9 mouse cellular contexts compared by ENCODE assay signal in the genomic region with DNA sequence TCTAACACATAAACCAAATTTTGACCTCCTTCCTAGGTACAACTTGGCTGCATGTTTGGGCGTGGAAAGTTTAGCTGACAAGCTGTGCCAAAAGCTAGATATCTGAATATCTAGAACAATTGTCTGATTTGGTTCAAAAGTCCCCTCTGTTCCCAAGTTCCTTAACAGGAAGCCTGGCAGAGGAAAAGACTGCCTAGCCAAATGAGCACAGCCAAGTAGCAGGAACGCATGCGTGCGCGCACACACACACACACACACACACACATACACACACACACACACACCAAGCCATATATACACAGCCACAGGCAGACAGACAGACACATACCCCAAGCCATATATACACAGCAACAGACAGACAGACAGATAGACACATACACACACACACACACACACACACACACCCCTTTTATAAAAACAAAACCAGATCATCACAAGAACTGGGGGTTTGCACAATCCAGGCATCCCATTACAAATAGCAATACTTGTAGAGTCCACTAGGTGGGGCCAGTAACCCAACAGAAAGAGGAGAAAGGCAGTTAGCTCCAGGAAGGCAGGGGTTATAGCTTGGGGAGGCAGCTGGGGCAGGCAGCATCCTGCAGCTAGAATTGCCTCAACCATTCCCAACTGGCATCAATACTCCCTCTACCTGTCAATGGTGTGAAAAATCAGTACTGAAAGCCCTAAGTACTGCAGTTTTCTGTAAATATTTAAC.
DNase-seq lines count a peak whose midpoint lies in the region; ATAC-seq and TF ChIP-seq lines count a peak whose summit lies in the region.
"Had no signal": no experiment of that assay in that cellular context is flagged by ENCODE, and none has a peak within 500 bp of the region (broad histone marks: within the 10 kb centered on the region; RNA-seq: fewer than 3 reads in every experiment).

No protein-coding gene starts in this region.

- H3K9me3 ChIP-seq in forebrain, embryonic 16.5 days (ENCODE audit: control insufficient read depth, low read length), result no peaks in the 10 kb centered on the region
- H3K9me3 ChIP-seq: liver, embryonic 15.5 days had no signal

- ATAC-seq in forebrain, embryonic 16.5 days, result peak; percentile 49

- TF ChIP-seq POLR2A in bone marrow, adult 2 months (IDR thresholded peaks at IDR 0.05; ENCODE audit: borderline replicate concordance, control insufficient read depth, low read depth, low read length), result no peak
- no peak for TF ChIP-seq POLR2A in small intestine, adult 2 months (IDR thresholded peaks at IDR 0.05; ENCODE audit: low read depth, low read length)

- no peak overlapping the region for H3K27ac ChIP-seq in bone marrow, adult 2 months (ENCODE audit: control insufficient read depth, insufficient read depth, low read depth, low read length, poor library complexity)
- H3K27ac ChIP-seq in forebrain, embryonic 16.5 days (ENCODE audit: low read length), result peak overlapping the region; percentile 71
- peak overlapping the region; percentile 88 for H3K27ac ChIP-seq in small intestine, adult 2 months (ENCODE audit: insufficient read depth, low read depth, low read length)
- H3K27ac ChIP-seq: liver, embryonic 15.5 days had no signal

- H3K27me3 ChIP-seq in forebrain, embryonic 16.5 days (replicated peaks; ENCODE audit: control insufficient read depth, insufficient read depth, low read length), result no peaks in the 10 kb centered on the region
- no peaks in the 10 kb centered on the region for H3K27me3 ChIP-seq in small intestine, adult 2 months (ENCODE audit: control insufficient read depth, insufficient read depth, low read length)
- H3K27me3 ChIP-seq: liver, embryonic 15.5 days had no signal

- H3K4me1 ChIP-seq in bone marrow, adult 2 months (ENCODE audit: control insufficient read depth, insufficient read depth, low read length), result peaks cover 6% of the 10 kb centered on the region
- H3K4me1 ChIP-seq in forebrain, embryonic 16.5 days (replicated peaks; ENCODE audit: control insufficient read depth, insufficient read depth, low read length), result peaks cover 31% of the 10 kb centered on the region
- H3K4me1 ChIP-seq in small intestine, adult 2 months (ENCODE audit: control insufficient read depth, insufficient read depth, insufficient read length, low read length), result peaks cover 25% of the 10 kb centered on the region
- H3K4me1 ChIP-seq: liver, embryonic 15.5 days had no signal

- DNase-seq in frontal cortex, adult 2 months (ENCODE audit: extremely low spot score in 1 of 2, low spot score in 1 of 2), result peak; percentile 73 to 92
- DNase-seq in frontal cortex, postnatal 14 days (ENCODE audit: low spot score in 2 of 2), result no peak
- DNase-seq in B cell, adult 2 months, result peak; percentile 57 to 61
- DNase-seq in kidney, adult 8-10 months, result peak; percentile 58 to 60
- DNase-seq in lung, postnatal 4 days, result peak; percentile 60 to 74

- H3K4me2 ChIP-seq in forebrain, embryonic 16.5 days (ENCODE audit: low read length), result no peak overlapping the region
- H3K4me2 ChIP-seq: liver, embryonic 15.5 days had no signal

- H3K4me3 ChIP-seq in bone marrow, adult 2 months (replicated peaks; ENCODE audit: control insufficient read depth, low read depth, low read length), result no peak overlapping the region
- no peak overlapping the region for H3K4me3 ChIP-seq in forebrain, embryonic 16.5 days (replicated peaks; ENCODE audit: low read length)
- H3K4me3 ChIP-seq in small intestine, adult 2 months (ENCODE audit: low read depth, low read length), result no peak overlapping the region
- H3K4me3 ChIP-seq: liver, embryonic 15.5 days had no signal

- TF ChIP-seq CTCF in bone marrow, adult 2 months (IDR thresholded peaks at IDR 0.05; ENCODE audit: control insufficient read depth, insufficient read depth, low read length), result peak; percentile 39; the same call in 1 of the 2 replicates
- TF ChIP-seq CTCF in small intestine, adult 2 months (IDR thresholded peaks at IDR 0.05; ENCODE audit: extremely low read depth, insufficient read length, insufficient replicate concordance, low read depth, low read length), result peak; percentile 52; the same call in 1 of the 2 replicates

- 61% methylated on average over 5 of the region's 5 CpGs for WGBS in bone marrow, adult 2 months
- 69% methylated on average over 5 of the region's 5 CpGs for WGBS in forebrain, embryonic 16.5 days
- WGBS in small intestine, adult 2 months, result 24% methylated on average over 5 of the region's 5 CpGs

- H3K36me3 ChIP-seq in forebrain, embryonic 16.5 days (ENCODE audit: control insufficient read depth, insufficient read depth), result no peaks in the 10 kb centered on the region
- H3K36me3 ChIP-seq in small intestine, adult 2 months (ENCODE audit: control insufficient read depth, insufficient read depth, low read length), result no peaks in the 10 kb centered on the region
- H3K36me3 ChIP-seq: liver, embryonic 15.5 days had no signal

- H3K9ac ChIP-seq in forebrain, embryonic 16.5 days (replicated peaks; ENCODE audit: low read depth, low read length), result no peak overlapping the region
- H3K9ac ChIP-seq: liver, embryonic 15.5 days had no signal

Comparison
In these comparisons a context has a peak if more than half of its experiments do, and no peak if none do; other contexts are left out.
1. DNase-seq: peak in frontal cortex, adult 2 months (2 of 2), B cell, adult 2 months (2 of 2), kidney, adult 8-10 months (2 of 2) and lung, postnatal 4 days (2 of 2); none in frontal cortex, postnatal 14 days (0 of 2).